Mouse (Mus musculus) stomach, postnatal 0 days (tissue): ENCODE measurements at regions not wholly inside any gene's neighbourhood (a gene's known extent, or its start where the extent isn't known, plus 50 kb on each side); places are given as distances from the start of the nearest gene placed in this dataset.

Source experiments
- CTCF ChIP-seq: IDR thresholded peaks from 2 replicates; pipeline ENCODE4 v1.5.1; 2016; ENCODE audit warnings: antibody characterized with exemption, low read depth, mild to moderate bottlenecking, moderate library complexity
- EP300 ChIP-seq: optimal IDR thresholded peaks from 2 replicates; pipeline ENCODE3; 2016; ENCODE audit warnings: antibody characterized with exemption

GRCm38 (mm10) chr3:123754011-123754610 is 63.5 kb upstream of the Ndst3 start:
- no peak for TF ChIP-seq CTCF
- no peak for TF ChIP-seq EP300
